Mouse (Mus musculus): Measurements from ENCODE around the gene Zfp622. TPM values are rescaled to one million over a fixed set of nuclear protein-coding genes. Genes with fewer than 3 reads are reported as not detected.

The Zfp622 gene
- total RNA-seq (2012; rRNA removed), result 53.2 and 65.9 TPM in 2 replicates

GRCm38 (mm10) chr15:25984067-25984733, at the start of gene Zfp622:
Zfp622 (plus strand) TSS chr15:25984366.
- peaks cover 4% of the 10 kb centered on the region for H3K36me3 ChIP-seq (ENCODE audit: control insufficient read depth, insufficient read depth, low read length, poor library complexity, severe bottlenecking)
- in situ Hi-C loops (cut with MboI; ENCODE audit: low sequenced_read_pairs in 2 of 2, unreplicated experiment in 2 of 2), result no loop called here
- peak within 1 kb of the TSS; percentile 45 for H3K27ac ChIP-seq (ENCODE audit: insufficient read depth, low read depth, low read length, poor library complexity, severe bottlenecking)
- H3K4me3 ChIP-seq (ENCODE audit: insufficient read depth in 1 of 2, low read depth in 1 of 2, low read length in 2 of 2, poor library complexity in 1 of 2, severe bottlenecking in 1 of 2), result peak within 1 kb of the TSS; percentile 82 to 94
- DNase-seq (ENCODE audit: low read depth, low spot score), result peak; percentile 97
- H3K9me3 ChIP-seq (ENCODE audit: control insufficient read depth, insufficient read depth, low read depth, low read length), result no peaks in the 10 kb centered on the region
- H3K9ac ChIP-seq (ENCODE audit: insufficient read depth, low read depth, low read length, poor library complexity, severe bottlenecking), result peak within 1 kb of the TSS; percentile 92
- H3K4me1 ChIP-seq (ENCODE audit: control insufficient read depth in 2 of 2, insufficient read depth in 2 of 2, low read length in 2 of 2, poor library complexity in 1 of 2), result peaks cover 0 to 4% of the 10 kb centered on the region in 2 experiments; a peak in 1 of 4 replicates
- TF ChIP-seq MAFK (IDR thresholded peaks at IDR 0.05; ENCODE audit: insufficient read depth, low read depth, low read length), result no peak
- peak; percentile 62; the same call in 1 of the 2 replicates for TF ChIP-seq HCFC1 (IDR thresholded peaks at IDR 0.05; ENCODE audit: borderline replicate concordance, insufficient read depth, low read length)

GRCm38 (mm10) chr15:25934411-25934810, 49.8 kb upstream of the Zfp622 start:
- TF ChIP-seq HCFC1 (IDR thresholded peaks at IDR 0.05; ENCODE audit: borderline replicate concordance, insufficient read depth, low read length), result no peak
- TF ChIP-seq ZNF384 (IDR thresholded peaks at IDR 0.05; ENCODE audit: low read depth, low read length), result no peak
- TF ChIP-seq ZC3H11A (IDR thresholded peaks at IDR 0.05; ENCODE audit: borderline replicate concordance, low read depth, low read length), result no peak
- TF ChIP-seq MAFK (IDR thresholded peaks at IDR 0.05; ENCODE audit: insufficient read depth, low read depth, low read length), result no peak
- no peak for TF ChIP-seq CHD2 (IDR thresholded peaks at IDR 0.05; ENCODE audit: low read depth, low read length)
- H3K4me3 ChIP-seq (ENCODE audit: insufficient read depth in 1 of 2, low read depth in 1 of 2, low read length in 2 of 2, poor library complexity in 1 of 2, severe bottlenecking in 1 of 2), result no peak overlapping the region
- H3K27ac ChIP-seq (ENCODE audit: insufficient read depth, low read depth, low read length, poor library complexity, severe bottlenecking), result no peak overlapping the region
- no peaks in the 10 kb centered on the region for H3K9me3 ChIP-seq (ENCODE audit: control insufficient read depth, insufficient read depth, low read depth, low read length)
- no peaks in the 10 kb centered on the region for H3K36me3 ChIP-seq (ENCODE audit: control insufficient read depth, insufficient read depth, low read length, poor library complexity, severe bottlenecking)
- no peak for DNase-seq (ENCODE audit: low read depth, low spot score)
- no peak overlapping the region for H3K9ac ChIP-seq (ENCODE audit: insufficient read depth, low read depth, low read length, poor library complexity, severe bottlenecking)
- peaks cover 0 to 1% of the 10 kb centered on the region in 2 experiments; a peak in 1 of 4 replicates for H3K4me1 ChIP-seq (ENCODE audit: control insufficient read depth in 2 of 2, insufficient read depth in 2 of 2, low read length in 2 of 2, poor library complexity in 1 of 2)
- in situ Hi-C loops (cut with MboI; ENCODE audit: low sequenced_read_pairs in 2 of 2, unreplicated experiment in 2 of 2), result no loop called here

- in situ Hi-C loops (cut with MboI; ENCODE audit: low sequenced_read_pairs in 2 of 2, unreplicated experiment in 2 of 2), result no loop called here
- TF ChIP-seq ZNF384 (IDR thresholded peaks at IDR 0.05; ENCODE audit: low read depth, low read length), result no peak
- TF ChIP-seq ZC3H11A (IDR thresholded peaks at IDR 0.05; ENCODE audit: borderline replicate concordance, low read depth, low read length), result no peak
- no peak for TF ChIP-seq MAFK (IDR thresholded peaks at IDR 0.05; ENCODE audit: insufficient read depth, low read depth, low read length)
- Histone ChIP-seq H3K36me3 (ENCODE audit: control insufficient read depth, insufficient read depth, low read length, poor library complexity, severe bottlenecking) (no peaks in the 10 kb centered on the region), H3K27ac (ENCODE audit: insufficient read depth, low read depth, low read length, poor library complexity, severe bottlenecking) (no peak overlapping the region), H3K9ac (ENCODE audit: insufficient read depth, low read depth, low read length, poor library complexity, severe bottlenecking) (no peak overlapping the region), H3K4me1 (ENCODE audit: control insufficient read depth in 2 of 2, insufficient read depth in 2 of 2, low read length in 2 of 2, poor library complexity in 1 of 2) (no peaks in the 10 kb centered on the region), H3K9me3 (ENCODE audit: control insufficient read depth, insufficient read depth, low read depth, low read length) (no peaks in the 10 kb centered on the region), H3K4me3 (ENCODE audit: insufficient read depth in 1 of 2, low read depth in 1 of 2, low read length in 2 of 2, poor library complexity in 1 of 2, severe bottlenecking in 1 of 2) (no peak overlapping the region)
- no peak for DNase-seq (ENCODE audit: low read depth, low spot score)
Measured at GRCm38 (mm10) chr15:25938496-25938895, 45.7 kb upstream of the Zfp622 start.

- no peak overlapping the region for H3K9ac ChIP-seq (ENCODE audit: insufficient read depth, low read depth, low read length, poor library complexity, severe bottlenecking)
- no peaks in the 10 kb centered on the region for H3K36me3 ChIP-seq (ENCODE audit: control insufficient read depth, insufficient read depth, low read length, poor library complexity, severe bottlenecking)
- H3K4me1 ChIP-seq (ENCODE audit: control insufficient read depth in 2 of 2, insufficient read depth in 2 of 2, low read length in 2 of 2, poor library complexity in 1 of 2), result no peaks in the 10 kb centered on the region
- TF ChIP-seq CHD2 (IDR thresholded peaks at IDR 0.05; ENCODE audit: low read depth, low read length) (no peak), ZNF384 (IDR thresholded peaks at IDR 0.05; ENCODE audit: low read depth, low read length) (no peak), MAFK (IDR thresholded peaks at IDR 0.05; ENCODE audit: insufficient read depth, low read depth, low read length) (no peak), ZC3H11A (IDR thresholded peaks at IDR 0.05; ENCODE audit: borderline replicate concordance, low read depth, low read length) (no peak), HCFC1 (IDR thresholded peaks at IDR 0.05; ENCODE audit: borderline replicate concordance, insufficient read depth, low read length) (no peak)
- H3K27ac ChIP-seq (ENCODE audit: insufficient read depth, low read depth, low read length, poor library complexity, severe bottlenecking), result no peak overlapping the region
- H3K9me3 ChIP-seq (ENCODE audit: control insufficient read depth, insufficient read depth, low read depth, low read length), result no peaks in the 10 kb centered on the region
- 0 out of 4 replicates have a peak overlapping the region, but pooled peaks have one; percentile 2 for H3K4me3 ChIP-seq (ENCODE audit: insufficient read depth in 1 of 2, low read depth in 1 of 2, low read length in 2 of 2, poor library complexity in 1 of 2, severe bottlenecking in 1 of 2)
- in situ Hi-C loops (cut with MboI; ENCODE audit: low sequenced_read_pairs in 2 of 2, unreplicated experiment in 2 of 2), result no loop called here
- no peak for DNase-seq (ENCODE audit: low read depth, low spot score)
Measured at GRCm38 (mm10) chr15:25940397-25941377, 43.5 kb upstream of the Zfp622 start.

Measured in ES-E14 (cell line).